Mouse (Mus musculus) limb, embryonic 11.5 days (tissue): ENCODE measurements around the gene Fam181a. TPM values are rescaled to one million over a fixed set of nuclear protein-coding genes. Genes with fewer than 3 reads are reported as not detected.

Source experiments
- ATAC-seq: fragments of 200-750 bp; cut with Nextera tagmentation; 2 replicates; pipeline ENCODE4 v1.8.0; 2017; ENCODE audit warnings: low read depth; ENCODE audit not compliant: insufficient number of reproducible peaks, low FRiP score, low TSS enrichment
- DNase-seq: peaks from one replicate; pipeline ENCODE4 v3.0.0-alpha.2; 2015; ENCODE audit warnings: low spot score
- H3K27ac ChIP-seq: fragments of 300-500 bp; sonication (generic); replicated peaks from 2 replicates; pipeline ENCODE4 v1.5.1; 2014; ENCODE audit warnings: low read depth, mild to moderate bottlenecking, low read length
- H3K27me3 ChIP-seq: fragments of 300-500 bp; sonication (generic); 2 replicates; pipeline ENCODE4 v1.6.1; 2014; ENCODE audit warnings: mild to moderate bottlenecking, low read length, mixed read lengths; ENCODE audit not compliant: control insufficient read depth, insufficient read depth
- H3K36me3 ChIP-seq: fragments of 300-500 bp; sonication (generic); 2 replicates; pipeline ENCODE4 v1.6.1; 2014; ENCODE audit warnings: mild to moderate bottlenecking, low read length, moderate library complexity, mixed read lengths; ENCODE audit not compliant: control insufficient read depth, insufficient read depth
- H3K4me1 ChIP-seq: fragments of 300-500 bp; sonication (generic); 2 replicates; pipeline ENCODE4 v1.6.1; 2014; ENCODE audit warnings: low read length, mixed read lengths; ENCODE audit not compliant: control insufficient read depth, insufficient read depth
- H3K4me2 ChIP-seq: fragments of 300-500 bp; sonication (generic); 2 replicates; pipeline ENCODE4 v1.6.1; 2014; ENCODE audit warnings: low read depth, mild to moderate bottlenecking, moderate library complexity; ENCODE audit not compliant: severe bottlenecking
- H3K4me3 ChIP-seq: fragments of 300-500 bp; sonication (generic); 2 replicates; pipeline ENCODE4 v1.5.1; 2014; ENCODE audit warnings: low read depth, low read length
- H3K9ac ChIP-seq: fragments of 300-500 bp; sonication (generic); 2 replicates; pipeline ENCODE4 v1.6.1; 2014; ENCODE audit warnings: mild to moderate bottlenecking, low read length
- H3K9me3 ChIP-seq: fragments of 300-500 bp; sonication (generic); 2 replicates; pipeline ENCODE4 v1.6.1; 2016; ENCODE audit warnings: low read length; ENCODE audit not compliant: control insufficient read depth
- WGBS: fragments of 180-500 bp; shearing (Covaris S2); extraction: QIAGEN DNeasy Blood & Tissue Kit; methylation state at CpG from one replicate; pipeline ENCODE4 v1.1.7; 2014; 5-methylcytosine and 5-hydroxymethylcytosine counted together
- polyA plus RNA-seq: library from polyadenylated mRNA; unstranded; fragments of >200 nt; fragmentation: Nextera tagmentation; extraction: Ambion mirVana; gene quantifications from 2 replicates; pipeline ENCODE4 v1.2.1, GENCODE M21; 2014

Gene Fam181a
- not detected in 2 replicates for polyA plus RNA-seq

GRCm38 (mm10) chr12:103310744-103311267 is at the start of gene Fam181a:
TSS of gene Fam181a (plus strand) at chr12:103310975.
- Histone ChIP-seq H3K4me3 (no peak within 1 kb of the TSS), H3K27ac (no peak within 1 kb of the TSS), H3K4me1 (no peaks in the 10 kb centered on the region), H3K36me3 (no peaks in the 10 kb centered on the region), H3K9me3 (no peaks in the 10 kb centered on the region; the same call in 1 of the 2 replicates), H3K9ac (no peak within 1 kb of the TSS), H3K4me2 (no peak within 1 kb of the TSS), H3K27me3 (0 out of 2 replicates have a peak, but pooled peaks cover 6% of the 10 kb centered on the region)
- WGBS, result 69% methylated on average over 2 of the region's 2 CpGs
- ATAC-seq (no peak), DNase-seq (no peak)

GRCm38 (mm10) chr12:103262017-103262865 is 48.5 kb upstream of the Fam181a start:
- Histone ChIP-seq H3K9me3 (no peaks in the 10 kb centered on the region), H3K27ac (no peak overlapping the region), H3K36me3 (no peaks in the 10 kb centered on the region), H3K4me2 (no peak overlapping the region), H3K27me3 (no peaks in the 10 kb centered on the region), H3K4me3 (no peak overlapping the region), H3K9ac (no peak overlapping the region), H3K4me1 (no peaks in the 10 kb centered on the region)
- 52% methylated on average over 13 of the region's 13 CpGs for WGBS
- peak; percentile 41 for DNase-seq
- ATAC-seq, result no peak

- Histone ChIP-seq H3K36me3 (no peaks in the 10 kb centered on the region), H3K9me3 (no peaks in the 10 kb centered on the region), H3K4me3 (no peak overlapping the region), H3K27me3 (no peaks in the 10 kb centered on the region), H3K27ac (no peak overlapping the region), H3K4me2 (no peak overlapping the region), H3K4me1 (peaks cover 5% of the 10 kb centered on the region; the same call in 1 of the 2 replicates), H3K9ac (no peak overlapping the region)
- DNase-seq (no peak), ATAC-seq (no peak)
- 21% methylated on average over 3 of the region's 3 CpGs for WGBS
These were observed 44.2 kb upstream of the Fam181a start for GRCm38 (mm10) chr12:103266605-103267004.

- H3K4me1 ChIP-seq, result peaks cover 5% of the 10 kb centered on the region; the same call in 1 of the 2 replicates
- WGBS, result 82% methylated on average over 3 of the region's 3 CpGs
- ATAC-seq (no peak), DNase-seq (no peak)
- H3K4me2 ChIP-seq, result no peak overlapping the region
- no peaks in the 10 kb centered on the region for H3K9me3 ChIP-seq
- H3K27me3 ChIP-seq, result no peaks in the 10 kb centered on the region
- H3K27ac ChIP-seq, result no peak overlapping the region
- no peaks in the 10 kb centered on the region for H3K36me3 ChIP-seq
- no peak overlapping the region for H3K4me3 ChIP-seq
- H3K9ac ChIP-seq, result no peak overlapping the region
These were observed 38.6 kb upstream of the Fam181a start for GRCm38 (mm10) chr12:103272176-103272575.

GRCm38 (mm10) chr12:103273051-103273450 is 37.7 kb upstream of the Fam181a start:
- H3K27ac ChIP-seq, result no peak overlapping the region
- 62% methylated on average over 6 of the region's 6 CpGs for WGBS
- no peak for ATAC-seq
- DNase-seq, result no peak
- H3K4me1 ChIP-seq, result peaks cover 1% of the 10 kb centered on the region; the same call in 1 of the 2 replicates
- no peak overlapping the region for H3K4me2 ChIP-seq
- no peak overlapping the region for H3K9ac ChIP-seq
- H3K27me3 ChIP-seq, result no peaks in the 10 kb centered on the region
- no peaks in the 10 kb centered on the region for H3K9me3 ChIP-seq
- no peaks in the 10 kb centered on the region for H3K36me3 ChIP-seq
- H3K4me3 ChIP-seq, result no peak overlapping the region

- 93% methylated on average over 2 of the region's 2 CpGs for WGBS
- Histone ChIP-seq H3K9ac (no peak overlapping the region), H3K4me2 (no peak overlapping the region), H3K4me3 (no peak overlapping the region), H3K27ac (no peak overlapping the region), H3K4me1 (no peaks in the 10 kb centered on the region), H3K9me3 (no peaks in the 10 kb centered on the region), H3K36me3 (no peaks in the 10 kb centered on the region), H3K27me3 (no peaks in the 10 kb centered on the region)
- DNase-seq (no peak), ATAC-seq (no peak)
These were observed 37.0 kb upstream of the Fam181a start for GRCm38 (mm10) chr12:103273732-103274131.

- no peaks in the 10 kb centered on the region for H3K27me3 ChIP-seq
- DNase-seq, result no peak
- 88% methylated on average over 4 of the region's 4 CpGs for WGBS
- no peak for ATAC-seq
- no peaks in the 10 kb centered on the region for H3K9me3 ChIP-seq
- H3K4me2 ChIP-seq, result no peak overlapping the region
- no peak overlapping the region for H3K27ac ChIP-seq
- no peak overlapping the region for H3K4me3 ChIP-seq
- H3K9ac ChIP-seq, result no peak overlapping the region
- no peaks in the 10 kb centered on the region for H3K36me3 ChIP-seq
- no peaks in the 10 kb centered on the region for H3K4me1 ChIP-seq
These were observed 34.4 kb upstream of the Fam181a start for GRCm38 (mm10) chr12:103276422-103276821.

GRCm38 (mm10) chr12:103281491-103281890 is 29.3 kb upstream of the Fam181a start:
- ATAC-seq (no peak), DNase-seq (no peak)
- Histone ChIP-seq H3K4me1 (no peaks in the 10 kb centered on the region; the same call in 1 of the 2 replicates), H3K4me3 (no peak overlapping the region), H3K9ac (no peak overlapping the region), H3K4me2 (no peak overlapping the region), H3K36me3 (no peaks in the 10 kb centered on the region), H3K9me3 (no peaks in the 10 kb centered on the region), H3K27ac (no peak overlapping the region), H3K27me3 (no peaks in the 10 kb centered on the region)
- 31% methylated on average over 2 of the region's 2 CpGs for WGBS
